Mouse (Mus musculus) neutrophil, adult 65 days (primary cell): Measurements from ENCODE around the gene Sc5d. TPM values are rescaled to one million over a fixed set of nuclear protein-coding genes. Genes with fewer than 3 reads are reported as not detected.

ENCODE experiments used
- total RNA-seq: library from RNA; stranded (reverse); gene quantifications from 2 replicates; pipeline ENCODE4 v1.2.4, GENCODE M21; 2023

Gene Sc5d
- 40.8 and 58.2 TPM in 2 replicates for total RNA-seq

GRCm38 (mm10) chr9:42264145-42264544 lies at the start of gene Sc5d:
TSS of gene Sc5d (minus strand) at chr9:42264256.

Other genes with a start within 250 kb of the Sc5d start
- 424 and 463 TPM in 2 replicates for gene Sorl1, start 140.0 kb downstream of the Sc5d start, total RNA-seq
- gene Tecta, start 135.7 kb upstream of the Sc5d start, total RNA-seq = not detected in 2 replicates
- 27.7 and 35.2 TPM in 2 replicates for gene Tbcel, start 243.6 kb upstream of the Sc5d start, total RNA-seq